Mouse (Mus musculus) embryonic facial prominence, embryonic 13.5 days (tissue): Measurements from ENCODE around the gene Pfkfb2. TPM values are rescaled to one million over a fixed set of nuclear protein-coding genes. Genes with fewer than 3 reads are reported as not detected.

Source experiments
- ATAC-seq: fragments of 200-750 bp; cut with Nextera tagmentation; 2 replicates; pipeline ENCODE4 v1.8.0; 2017; ENCODE audit warnings: low read depth; ENCODE audit not compliant: insufficient number of reproducible peaks, insufficient read depth, low FRiP score, low TSS enrichment
- H3K27ac ChIP-seq: fragments of 300-500 bp; sonication (generic); 2 replicates; pipeline ENCODE4 v1.5.1; 2015; ENCODE audit warnings: moderate library complexity, mild to moderate bottlenecking, inconsistent platforms
- H3K27me3 ChIP-seq: fragments of 300-500 bp; sonication (generic); 2 replicates; pipeline ENCODE4 v1.6.1; 2015; ENCODE audit warnings: mild to moderate bottlenecking, inconsistent platforms
- H3K36me3 ChIP-seq: fragments of 300-500 bp; sonication (generic); 2 replicates; pipeline ENCODE4 v1.6.1; 2015; ENCODE audit warnings: mild to moderate bottlenecking, inconsistent platforms
- H3K4me1 ChIP-seq: fragments of 300-500 bp; sonication (generic); 2 replicates; pipeline ENCODE4 v1.6.1; 2015; ENCODE audit warnings: inconsistent platforms
- H3K4me2 ChIP-seq: fragments of 300-500 bp; sonication (generic); 2 replicates; pipeline ENCODE4 v1.6.1; 2015; ENCODE audit warnings: moderate library complexity, mild to moderate bottlenecking, inconsistent platforms
- H3K4me3 ChIP-seq: fragments of 300-500 bp; sonication (generic); 2 replicates; pipeline ENCODE4 v1.5.1; 2015; ENCODE audit warnings: mild to moderate bottlenecking, inconsistent platforms
- H3K9ac ChIP-seq: fragments of 300-500 bp; sonication (generic); 2 replicates; pipeline ENCODE4 v1.6.1; 2015; ENCODE audit warnings: mild to moderate bottlenecking, inconsistent platforms
- H3K9me3 ChIP-seq: fragments of 300-500 bp; sonication (generic); 2 replicates; pipeline ENCODE4 v1.6.1; 2016; ENCODE audit warnings: inconsistent platforms
- WGBS: fragments of 180-500 bp; shearing (Covaris S2); methylation state at CpG from one replicate; pipeline ENCODE4 v1.1.7; 2015; ENCODE audit warnings: mixed read lengths; 5-methylcytosine and 5-hydroxymethylcytosine counted together
- polyA plus RNA-seq: library from polyadenylated mRNA; unstranded; fragments of >200 nt; fragmentation: Nextera tagmentation; extraction: Ambion mirVana; gene quantifications from 2 replicates; pipeline ENCODE4 v1.2.1, GENCODE M21; 2015

Pfkfb2 gene
- 11.3 and 12.2 TPM in 2 replicates for polyA plus RNA-seq

DNA sequence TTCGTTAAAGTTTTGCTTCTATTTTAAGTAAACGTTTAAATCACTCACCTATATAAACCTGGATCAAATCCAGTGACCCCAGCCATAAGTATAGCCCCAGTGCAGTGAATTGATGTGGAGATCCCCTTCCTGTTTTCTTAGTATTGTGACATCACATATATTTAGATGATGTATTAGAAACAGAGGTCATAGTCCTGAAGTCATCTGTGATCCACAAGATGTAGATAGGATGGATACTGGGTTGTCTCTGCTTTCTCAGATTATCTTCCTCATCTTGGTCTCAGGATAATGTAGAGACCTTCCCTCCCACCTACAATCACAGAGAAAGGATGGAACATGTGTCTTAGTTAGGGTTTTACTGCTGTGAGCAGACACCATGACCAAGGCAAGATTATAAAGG is at the start of gene Pfkfb2:
TSS of gene Pfkfb2 (minus strand) at position 101 of the 400 bp plus-strand sequence.
- no peak for ATAC-seq
- WGBS: 81% methylated on average over 2 of the region's 2 CpGs
- Histone ChIP-seq H3K4me1 (peaks cover 9% of the 10 kb centered on the region), H3K27me3 (no peaks in the 10 kb centered on the region), H3K9ac (no peak within 1 kb of the TSS), H3K4me3 (no peak within 1 kb of the TSS), H3K27ac (no peak within 1 kb of the TSS), H3K4me2 (no peak within 1 kb of the TSS), H3K36me3 (no peaks in the 10 kb centered on the region), H3K9me3 (no peaks in the 10 kb centered on the region)

GRCm38 (mm10) chr1:130776645-130777044 is 47.6 kb upstream of the Pfkfb2 start:
- no peaks in the 10 kb centered on the region for H3K9me3 ChIP-seq
- ATAC-seq: no peak
- no peak overlapping the region for H3K4me3 ChIP-seq
- 69% methylated on average over 1 of the region's 1 CpGs for WGBS
- no peaks in the 10 kb centered on the region for H3K36me3 ChIP-seq
- no peak overlapping the region for H3K9ac ChIP-seq
- H3K4me1 ChIP-seq: no peaks in the 10 kb centered on the region
- H3K27me3 ChIP-seq: no peaks in the 10 kb centered on the region
- no peak overlapping the region for H3K4me2 ChIP-seq
- H3K27ac ChIP-seq: no peak overlapping the region

DNA sequence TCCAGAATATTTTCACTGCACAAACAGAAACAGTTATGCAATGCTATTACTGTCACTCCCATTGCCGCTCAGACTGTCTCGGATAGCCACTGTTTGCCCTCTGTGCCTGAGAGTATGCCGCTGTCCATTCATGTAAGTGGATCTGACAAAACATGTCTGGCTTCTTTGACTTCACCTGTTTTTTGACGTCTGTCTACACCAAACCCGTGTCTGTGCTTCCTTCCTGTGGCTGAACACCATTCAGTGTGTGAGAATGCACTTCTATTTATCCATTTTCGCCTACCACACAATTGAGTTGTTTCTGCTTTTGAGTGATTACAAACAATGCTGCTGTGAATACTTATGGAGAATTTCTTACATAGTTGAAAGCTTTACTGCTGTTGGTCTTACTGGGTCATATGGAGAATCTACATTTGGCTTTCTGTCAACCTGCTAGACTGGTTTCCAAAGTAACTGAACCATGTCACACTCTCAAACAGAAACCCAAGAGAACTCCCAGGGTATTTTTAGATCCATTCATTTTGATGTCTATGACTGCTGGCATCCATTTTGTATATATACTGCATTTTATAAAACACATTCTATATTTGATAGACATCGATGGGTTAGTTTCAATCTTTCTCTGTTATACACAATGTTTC is 46.8 kb upstream of the Pfkfb2 start:
- no peak overlapping the region for H3K9ac ChIP-seq
- H3K9me3 ChIP-seq: no peaks in the 10 kb centered on the region
- no peak for ATAC-seq
- no peaks in the 10 kb centered on the region for H3K27me3 ChIP-seq
- WGBS: 70% methylated on average over 7 of the region's 7 CpGs
- no peak overlapping the region for H3K4me3 ChIP-seq
- H3K27ac ChIP-seq: no peak overlapping the region
- no peak overlapping the region for H3K4me2 ChIP-seq
- no peaks in the 10 kb centered on the region for H3K36me3 ChIP-seq
- no peaks in the 10 kb centered on the region for H3K4me1 ChIP-seq

- Histone ChIP-seq H3K4me3 (no peak overlapping the region), H3K9me3 (no peaks in the 10 kb centered on the region), H3K36me3 (no peaks in the 10 kb centered on the region), H3K4me1 (no peaks in the 10 kb centered on the region), H3K9ac (no peak overlapping the region), H3K27me3 (no peaks in the 10 kb centered on the region), H3K27ac (no peak overlapping the region), H3K4me2 (no peak overlapping the region)
- no peak for ATAC-seq
- WGBS: 69% methylated on average over 2 of the region's 2 CpGs
These were observed 46.2 kb upstream of the Pfkfb2 start for GRCm38 (mm10) chr1:130775234-130775633.

DNA sequence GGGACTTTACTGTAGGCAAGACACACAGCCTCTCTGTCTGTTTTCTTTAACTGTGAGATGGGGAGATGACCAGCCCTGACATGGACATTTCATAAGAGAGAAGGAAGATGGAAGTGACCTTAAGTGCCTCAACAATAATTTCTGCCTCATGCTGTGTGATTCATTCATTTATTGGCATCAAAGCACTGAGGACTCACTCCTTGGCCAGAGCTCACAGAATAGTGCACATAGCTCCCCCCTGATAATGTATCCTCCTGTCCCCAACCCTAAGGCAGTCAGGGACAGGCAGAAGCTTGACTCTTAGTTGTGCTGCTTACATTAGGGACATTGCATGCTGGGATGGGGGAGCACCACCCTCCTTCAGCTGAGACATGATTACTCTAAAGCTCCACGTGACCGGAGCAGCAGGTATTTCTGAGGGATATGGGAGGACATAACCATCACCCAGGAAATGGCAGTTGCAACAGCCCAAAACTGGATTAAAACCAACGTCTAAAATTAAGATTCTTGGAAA is 42.0 kb upstream of the Pfkfb2 start:
- no peaks in the 10 kb centered on the region for H3K9me3 ChIP-seq
- H3K9ac ChIP-seq: no peak overlapping the region
- no peak overlapping the region for H3K4me3 ChIP-seq
- H3K36me3 ChIP-seq: no peaks in the 10 kb centered on the region
- no peak overlapping the region for H3K27ac ChIP-seq
- H3K4me1 ChIP-seq: no peaks in the 10 kb centered on the region
- H3K4me2 ChIP-seq: no peak overlapping the region
- 70% methylated on average over 3 of the region's 3 CpGs for whole genome bisulfite sequencing
- no peak for ATAC-seq
- H3K27me3 ChIP-seq: no peaks in the 10 kb centered on the region

- Histone ChIP-seq H3K9ac (no peak overlapping the region), H3K4me1 (no peaks in the 10 kb centered on the region), H3K4me2 (no peak overlapping the region), H3K9me3 (no peaks in the 10 kb centered on the region), H3K36me3 (no peaks in the 10 kb centered on the region), H3K4me3 (no peak overlapping the region), H3K27me3 (no peaks in the 10 kb centered on the region), H3K27ac (no peak overlapping the region)
- 67% methylated on average over 4 of the region's 4 CpGs for WGBS
- ATAC-seq: peak; percentile 64; the same call in 1 of the 2 replicates
These were observed 41.4 kb upstream of the Pfkfb2 start for GRCm38 (mm10) chr1:130770487-130770886.

GRCm38 (mm10) chr1:130769925-130770324 is 40.9 kb upstream of the Pfkfb2 start:
- no peak overlapping the region for H3K4me3 ChIP-seq
- H3K9me3 ChIP-seq: no peaks in the 10 kb centered on the region
- WGBS: 85% methylated on average over 2 of the region's 2 CpGs
- H3K27ac ChIP-seq: no peak overlapping the region
- no peak overlapping the region for H3K9ac ChIP-seq
- no peak for ATAC-seq
- no peak overlapping the region for H3K4me2 ChIP-seq
- no peaks in the 10 kb centered on the region for H3K4me1 ChIP-seq
- no peaks in the 10 kb centered on the region for H3K36me3 ChIP-seq
- H3K27me3 ChIP-seq: no peaks in the 10 kb centered on the region

GRCm38 (mm10) chr1:130767066-130767465 is 38.0 kb upstream of the Pfkfb2 start:
- Histone ChIP-seq H3K27ac (no peak overlapping the region), H3K4me1 (no peaks in the 10 kb centered on the region), H3K27me3 (no peaks in the 10 kb centered on the region), H3K9ac (no peak overlapping the region), H3K9me3 (no peaks in the 10 kb centered on the region), H3K4me2 (no peak overlapping the region), H3K4me3 (no peak overlapping the region), H3K36me3 (no peaks in the 10 kb centered on the region)
- ATAC-seq: no peak
- WGBS: 78% methylated on average over 5 of the region's 5 CpGs

DNA sequence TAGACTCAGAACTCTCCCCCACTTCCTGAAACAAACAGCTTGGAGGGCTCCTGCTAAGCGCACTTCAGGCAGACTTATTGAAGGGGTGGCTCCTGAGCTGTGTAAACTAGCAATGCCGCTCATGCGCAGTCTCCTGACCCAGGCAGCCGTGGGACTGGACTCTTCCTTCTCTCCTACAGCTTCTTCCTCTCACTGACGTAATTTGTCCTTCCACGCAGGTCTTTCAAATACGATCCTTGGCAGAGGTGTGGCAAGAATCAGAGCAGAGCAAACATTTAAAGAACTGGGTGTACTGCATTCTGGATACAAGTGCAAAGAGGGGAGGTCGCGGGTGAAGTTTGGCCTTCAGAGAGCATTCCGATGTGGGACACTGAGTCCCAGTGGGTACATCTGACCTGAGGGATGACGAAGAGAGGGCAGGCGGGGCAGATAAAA is 35.0 kb upstream of the Pfkfb2 start:
- Histone ChIP-seq H3K27ac (no peak overlapping the region), H3K4me3 (no peak overlapping the region), H3K9me3 (no peaks in the 10 kb centered on the region), H3K36me3 (no peaks in the 10 kb centered on the region), H3K4me1 (no peaks in the 10 kb centered on the region), H3K9ac (no peak overlapping the region), H3K4me2 (no peak overlapping the region), H3K27me3 (no peaks in the 10 kb centered on the region)
- no peak for ATAC-seq
- 83% methylated on average over 12 of the region's 12 CpGs for WGBS

GRCm38 (mm10) chr1:130762045-130762760 is 33.1 kb upstream of the Pfkfb2 start:
- no peaks in the 10 kb centered on the region for H3K9me3 ChIP-seq
- no peak for ATAC-seq
- WGBS: 77% methylated on average over 3 of the region's 3 CpGs

DNA sequence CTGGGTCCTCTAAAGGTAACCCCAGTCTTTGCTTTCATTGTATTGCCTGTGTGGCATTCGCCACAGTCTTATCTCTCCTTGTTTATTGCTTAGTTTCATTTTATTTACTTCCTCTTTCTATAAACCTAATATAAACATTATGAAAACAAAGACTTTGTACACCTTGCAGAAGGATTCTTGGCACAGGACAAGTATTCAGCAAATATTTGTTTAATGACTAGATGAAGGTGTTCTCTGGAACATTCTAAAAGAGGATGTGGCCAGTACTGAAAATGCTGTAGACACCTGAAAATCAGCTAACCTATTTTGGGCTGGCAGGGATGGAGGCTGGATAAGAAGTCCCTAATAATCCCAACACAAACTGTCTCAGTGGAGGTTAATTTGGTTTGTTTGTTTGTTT is 32.5 kb upstream of the Pfkfb2 start:
- H3K4me1 ChIP-seq: no peaks in the 10 kb centered on the region
- no peaks in the 10 kb centered on the region for H3K9me3 ChIP-seq
- H3K36me3 ChIP-seq: no peaks in the 10 kb centered on the region
- 69% methylated on average over 1 of the region's 1 CpGs for WGBS
- no peak overlapping the region for H3K4me2 ChIP-seq
- no peak overlapping the region for H3K27ac ChIP-seq
- H3K4me3 ChIP-seq: no peak overlapping the region
- no peak for ATAC-seq
- no peak overlapping the region for H3K9ac ChIP-seq
- no peaks in the 10 kb centered on the region for H3K27me3 ChIP-seq

More at GRCm38 (mm10) chr1:130762045-130762760, 33.1 kb upstream of the Pfkfb2 start:
- no peaks in the 10 kb centered on the region for H3K27me3 ChIP-seq
- no peaks in the 10 kb centered on the region for H3K4me1 ChIP-seq
- no peak overlapping the region for H3K4me2 ChIP-seq
- no peak overlapping the region for H3K4me3 ChIP-seq
- H3K27ac ChIP-seq: no peak overlapping the region
- no peak overlapping the region for H3K9ac ChIP-seq
- H3K36me3 ChIP-seq: no peaks in the 10 kb centered on the region

DNA sequence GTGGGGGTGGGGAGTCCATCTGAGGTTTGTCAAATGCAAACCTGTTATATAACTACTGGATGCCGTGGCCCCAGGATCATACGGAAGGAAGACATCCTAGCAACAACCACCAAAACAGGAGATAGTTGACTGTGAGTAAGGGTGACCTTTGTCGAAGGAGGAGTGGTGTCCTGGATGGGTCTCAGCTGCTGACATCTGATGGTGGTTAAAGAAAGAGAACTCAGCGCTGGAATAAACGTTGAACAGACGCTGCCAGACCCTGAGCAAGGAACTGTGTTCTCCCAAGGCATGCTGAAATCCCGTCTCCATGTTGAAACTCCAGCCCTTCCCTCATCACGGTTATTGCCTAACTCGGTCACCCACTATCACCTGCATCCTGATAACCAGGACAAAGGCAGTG is 30.6 kb upstream of the Pfkfb2 start:
- 75% methylated on average over 9 of the region's 9 CpGs for WGBS
- Histone ChIP-seq H3K36me3 (no peaks in the 10 kb centered on the region), H3K27me3 (no peaks in the 10 kb centered on the region), H3K4me1 (no peaks in the 10 kb centered on the region), H3K4me3 (no peak overlapping the region), H3K9ac (no peak overlapping the region), H3K27ac (no peak overlapping the region), H3K9me3 (no peaks in the 10 kb centered on the region), H3K4me2 (no peak overlapping the region)
- ATAC-seq: no peak
